Mouse (Mus musculus) MEL (cell line): Measurements from ENCODE around the gene Ints14. TPM values are rescaled to one million over a fixed set of nuclear protein-coding genes. Genes with fewer than 3 reads are reported as not detected.
A peak's percentile ranks its signal among the peaks of the same experiment; 100 is the strongest.

Experiments
- DNase-seq: peaks from one replicate; pipeline ENCODE4 v3.0.0; 2011; ENCODE audit warnings: low read depth, low spot score
- H3K27ac ChIP-seq: 2 replicates; pipeline ENCODE4 v1.5.1; 2012; ENCODE audit warnings: low read depth, mild to moderate bottlenecking, control low read depth, low read length, moderate library complexity; ENCODE audit not compliant: control insufficient read depth
- H3K27me3 ChIP-seq, 2 experiments: fragments of 150-350 bp in 1 of 2; sonication (generic) in 1 of 2; 2 replicates each; pipeline ENCODE4 v1.6.1; 2012; ENCODE audit warnings: low read length in 2 of 2, mild to moderate bottlenecking in 2 of 2, improper control_type of control experiment in 1 of 2, moderate library complexity in 1 of 2; ENCODE audit not compliant: insufficient read depth in 2 of 2, control insufficient read depth in 1 of 2
- H3K36me3 ChIP-seq, 2 experiments: 2 replicates each; pipeline ENCODE4 v1.6.1; 2012 to 2014; ENCODE audit warnings: low read length in 2 of 2, improper control_type of control experiment in 1 of 2, inconsistent platforms in 1 of 2, mild to moderate bottlenecking in 1 of 2; ENCODE audit not compliant: insufficient read depth in 2 of 2, control insufficient read depth in 1 of 2
- H3K4me1 ChIP-seq, 2 experiments: fragments of 150-350 bp in 1 of 2; sonication (generic) in 1 of 2; 2 replicates each; pipeline ENCODE4 v1.6.1; 2012; ENCODE audit warnings: low read length in 2 of 2, improper control_type of control experiment in 1 of 2, mild to moderate bottlenecking in 1 of 2; ENCODE audit not compliant: insufficient read depth in 2 of 2, control insufficient read depth in 1 of 2
- H3K4me3 ChIP-seq, 2 experiments: fragments of 150-350 bp in 1 of 2; sonication (generic) in 1 of 2; 2 replicates each; pipeline ENCODE4 v1.5.1; 2012; ENCODE audit warnings: low read depth in 2 of 2, low read length in 2 of 2, mild to moderate bottlenecking in 2 of 2, moderate library complexity in 2 of 2, control low read depth in 1 of 2, improper control_type of control experiment in 1 of 2; ENCODE audit not compliant: control insufficient read depth in 1 of 2, insufficient read depth in 1 of 2
- H3K79me2 ChIP-seq: 2 replicates; pipeline ENCODE4 v1.6.1; 2012; ENCODE audit warnings: mild to moderate bottlenecking, low read length, moderate library complexity; ENCODE audit not compliant: control insufficient read depth, poor library complexity, insufficient read depth
- H3K9ac ChIP-seq: 2 replicates; pipeline ENCODE4 v1.6.1; 2012; ENCODE audit warnings: low read depth, mild to moderate bottlenecking, control low read depth, low read length, moderate library complexity; ENCODE audit not compliant: control insufficient read depth, poor library complexity, severe bottlenecking
- H3K9me3 ChIP-seq: fragments of 150-350 bp; sonication (generic); replicated peaks from 2 replicates; pipeline ENCODE4 v1.6.1; 2012; ENCODE audit warnings: mild to moderate bottlenecking, low read length, improper control_type of control experiment, moderate library complexity; ENCODE audit not compliant: insufficient read depth
- BHLHE40 ChIP-seq: IDR thresholded peaks from 2 replicates; pipeline ENCODE4 v1.6.1; 2012; ENCODE audit warnings: low read depth, mild to moderate bottlenecking, inconsistent platforms, low read length, improper control_type of control experiment, borderline replicate concordance
- CHD1 ChIP-seq: IDR thresholded peaks from 2 replicates; pipeline ENCODE4 v1.6.1; 2012; ENCODE audit warnings: low read depth, mild to moderate bottlenecking, inconsistent platforms, low read length, improper control_type of control experiment
- CHD2 ChIP-seq: IDR thresholded peaks from 2 replicates; pipeline ENCODE4 v1.6.1; 2011; ENCODE audit warnings: low read length, improper control_type of control experiment
- CTCF ChIP-seq, 3 experiments: IDR thresholded peaks in 2 of 3; conservative IDR thresholded peaks in 1 of 3; 2 replicates each; pipeline ENCODE4 v1.5.1; 2011 to 2012; ENCODE audit warnings: low read length in 3 of 3, low read depth in 2 of 3, mild to moderate bottlenecking in 2 of 3, improper control_type of control experiment in 1 of 3, inconsistent platforms in 1 of 3, mixed read lengths in 1 of 3, moderate library complexity in 1 of 3; ENCODE audit not compliant: control insufficient read depth in 1 of 3, insufficient read depth in 1 of 3, poor library complexity in 1 of 3, severe bottlenecking in 1 of 3
- E2F4 ChIP-seq: IDR thresholded peaks from 2 replicates; pipeline ENCODE4 v1.6.1; 2011; ENCODE audit warnings: low read depth, low read length, improper control_type of control experiment, borderline replicate concordance
- ELF1 ChIP-seq: IDR thresholded peaks from 2 replicates; pipeline ENCODE4 v1.6.1; 2014; ENCODE audit warnings: low read depth, mild to moderate bottlenecking, inconsistent platforms, low read length, improper control_type of control experiment, moderate library complexity
- EP300 ChIP-seq, 2 experiments: IDR thresholded peaks; 2 replicates each; pipeline ENCODE4 v1.6.1; 2011; ENCODE audit warnings: improper control_type of control experiment in 2 of 2, low read length in 2 of 2, low read depth in 1 of 2, mild to moderate bottlenecking in 1 of 2
- ETS1 ChIP-seq: IDR thresholded peaks from 2 replicates; pipeline ENCODE4 v1.6.1; 2012; ENCODE audit warnings: low read depth, mild to moderate bottlenecking, inconsistent platforms, low read length, improper control_type of control experiment, moderate library complexity
- GATA1 ChIP-seq: IDR thresholded peaks from 2 replicates; pipeline ENCODE4 v1.6.1; 2011; ENCODE audit warnings: low read depth, low read length, improper control_type of control experiment
- HCFC1 ChIP-seq: IDR thresholded peaks from 2 replicates; pipeline ENCODE4 v1.6.1; 2012; ENCODE audit warnings: low read depth, mild to moderate bottlenecking, inconsistent platforms, low read length, improper control_type of control experiment, moderate library complexity
- JUND ChIP-seq: IDR thresholded peaks from 2 replicates; pipeline ENCODE4 v1.6.1; 2011; ENCODE audit warnings: low read depth, mild to moderate bottlenecking, improper control_type of control experiment, low read length
- KAT2A ChIP-seq: conservative IDR thresholded peaks from 2 replicates; pipeline ENCODE4 v1.6.1; 2012; ENCODE audit warnings: low read depth, low read length, improper control_type of control experiment, inconsistent platforms
- MAFK ChIP-seq: IDR thresholded peaks from 2 replicates; pipeline ENCODE4 v1.6.1; 2011; ENCODE audit warnings: low read depth, mild to moderate bottlenecking, low read length, improper control_type of control experiment, borderline replicate concordance
- MAX ChIP-seq: IDR thresholded peaks from 2 replicates; pipeline ENCODE4 v1.6.1; 2011; ENCODE audit warnings: low read length, improper control_type of control experiment
- MAZ ChIP-seq: IDR thresholded peaks from 2 replicates; pipeline ENCODE4 v1.6.1; 2012; ENCODE audit warnings: low read depth, mild to moderate bottlenecking, inconsistent platforms, low read length, improper control_type of control experiment
- MEF2A ChIP-seq: IDR thresholded peaks from 2 replicates; pipeline ENCODE4 v1.6.1; 2014; ENCODE audit warnings: low read depth, mild to moderate bottlenecking, inconsistent platforms, low read length, improper control_type of control experiment; ENCODE audit not compliant: poor library complexity, insufficient replicate concordance, severe bottlenecking; ENCODE audit errors: extremely low read depth
- MXI1 ChIP-seq: IDR thresholded peaks from 2 replicates; pipeline ENCODE4 v1.6.1; 2011; ENCODE audit warnings: mild to moderate bottlenecking, low read depth, low read length, improper control_type of control experiment
- MYB ChIP-seq: IDR thresholded peaks from 2 replicates; pipeline ENCODE4 v1.6.1; 2011; ENCODE audit warnings: mild to moderate bottlenecking, low read depth, low read length, improper control_type of control experiment
- MYC ChIP-seq: IDR thresholded peaks from 2 replicates; pipeline ENCODE4 v1.6.1; 2011; ENCODE audit warnings: low read depth, mild to moderate bottlenecking, low read length, improper control_type of control experiment, moderate library complexity
- NELFE ChIP-seq: IDR thresholded peaks from 2 replicates; pipeline ENCODE4 v1.6.1; 2011; ENCODE audit warnings: low read depth, low read length, improper control_type of control experiment
- NRF1 ChIP-seq: IDR thresholded peaks from 2 replicates; pipeline ENCODE4 v1.6.1; 2014; ENCODE audit warnings: low read depth, mild to moderate bottlenecking, inconsistent platforms, low read length, improper control_type of control experiment, moderate library complexity; ENCODE audit not compliant: poor library complexity, insufficient read depth, severe bottlenecking
- POLR2A ChIP-seq, 2 experiments: IDR thresholded peaks; 2 replicates each; pipeline ENCODE4 v1.6.1; 2011 to 2012; ENCODE audit warnings: low read length in 2 of 2, mild to moderate bottlenecking in 2 of 2, control low read depth in 1 of 2, improper control_type of control experiment in 1 of 2, low read depth in 1 of 2, moderate library complexity in 1 of 2; ENCODE audit not compliant: control insufficient read depth in 1 of 2, insufficient read depth in 1 of 2, poor library complexity in 1 of 2
- POLR2AphosphoS2 ChIP-seq: IDR thresholded peaks from 2 replicates; pipeline ENCODE4 v1.6.1; 2011; ENCODE audit warnings: low read length, improper control_type of control experiment
- POLR2AphosphoS5 ChIP-seq: IDR thresholded peaks from 2 replicates; pipeline ENCODE4 v1.6.1; 2012; ENCODE audit warnings: low read depth, borderline replicate concordance, mild to moderate bottlenecking, inconsistent platforms, low read length, moderate library complexity, mixed read lengths
- RCOR1 ChIP-seq: IDR thresholded peaks from 2 replicates; pipeline ENCODE4 v1.6.1; 2012; ENCODE audit warnings: low read depth, mild to moderate bottlenecking, inconsistent platforms, low read length, improper control_type of control experiment
- SIN3A ChIP-seq: IDR thresholded peaks from 2 replicates; pipeline ENCODE4 v1.6.1; 2012; ENCODE audit warnings: low read length, improper control_type of control experiment, inconsistent platforms
- SMC3 ChIP-seq: IDR thresholded peaks from 2 replicates; pipeline ENCODE4 v1.6.1; 2011; ENCODE audit warnings: low read depth, low read length, improper control_type of control experiment
- TAL1 ChIP-seq: IDR thresholded peaks from 2 replicates; pipeline ENCODE4 v1.6.1; 2012; ENCODE audit warnings: mild to moderate bottlenecking, inconsistent platforms, low read length, moderate library complexity, mixed read lengths
- TBP ChIP-seq: IDR thresholded peaks from 2 replicates; pipeline ENCODE4 v1.8.0; 2011; ENCODE audit warnings: low read depth, low read length, improper control_type of control experiment
- TCF12 ChIP-seq: IDR thresholded peaks from 2 replicates; pipeline ENCODE4 v1.6.1; 2014; ENCODE audit warnings: low read depth, mild to moderate bottlenecking, inconsistent platforms, low read length, improper control_type of control experiment, moderate library complexity
- UBTF ChIP-seq: IDR thresholded peaks from 2 replicates; pipeline ENCODE4 v1.6.1; 2012; ENCODE audit warnings: low read depth, mild to moderate bottlenecking, inconsistent platforms, low read length, improper control_type of control experiment, moderate library complexity, borderline replicate concordance; ENCODE audit not compliant: insufficient read depth
- USF1 ChIP-seq: IDR thresholded peaks from 2 replicates; pipeline ENCODE4 v1.6.1; 2014; ENCODE audit warnings: low read depth, mild to moderate bottlenecking, inconsistent platforms, low read length, improper control_type of control experiment, moderate library complexity
- ZC3H11A ChIP-seq: IDR thresholded peaks from 2 replicates; pipeline ENCODE4 v1.6.1; 2012; ENCODE audit warnings: low read depth, mild to moderate bottlenecking, inconsistent platforms, low read length, improper control_type of control experiment
- ZKSCAN1 ChIP-seq: IDR thresholded peaks from 2 replicates; pipeline ENCODE4 v1.6.1; 2012; ENCODE audit warnings: low read depth, mild to moderate bottlenecking, inconsistent platforms, low read length, improper control_type of control experiment, moderate library complexity
- ZMIZ1 ChIP-seq: IDR thresholded peaks from 2 replicates; pipeline ENCODE4 v1.6.1; 2012; ENCODE audit warnings: low read depth, mild to moderate bottlenecking, inconsistent platforms, low read length, improper control_type of control experiment, moderate library complexity
- polyA plus RNA-seq, 2 experiments: library from polyadenylated mRNA; stranded (reverse) in 1 of 2; unstranded in 1 of 2; fragments of >175 nt in 1 of 2; fragments of >200 nt in 1 of 2; gene quantifications; 2 replicates each; pipeline versions ENCODE4 v1.2.1 to v1.2.4; 2012; ENCODE audit warnings: low replicate concordance in 2 of 2, low read depth in 1 of 2; ENCODE audit not compliant: insufficient read length in 2 of 2, insufficient read depth in 1 of 2, missing spikeins in 1 of 2
- total RNA-seq: library from RNA; depleted of rRNA; stranded (reverse); fragments of 300-350 nt; gene quantifications from 2 replicates; pipeline ENCODE4 v1.2.3, GENCODE M21; 2012

Gene Ints14
- total and polyA plus RNA-seq, 3 experiments = 37.9 to 54.1 TPM; not detected in 1

GRCm38 (mm10) chr9:64937491-64937890, 23.2 kb upstream of the Ints14 start (continued):
- TF ChIP-seq USF1 = no peak
- TF ChIP-seq MEF2A = no peak
- no peak for TF ChIP-seq RCOR1
- no peak for TF ChIP-seq MYB

GRCm38 (mm10) chr9:64938535-64938934, 22.2 kb upstream of the Ints14 start:
- H3K27me3 ChIP-seq = no peaks in the 10 kb centered on the region
- H3K4me3 ChIP-seq = peak overlapping the region; percentile 47 to 50
- H3K9ac ChIP-seq = peak overlapping the region; percentile 55
- peaks cover 12 to 43% of the 10 kb centered on the region in 2 experiments; a peak in 3 of 4 replicates for H3K4me1 ChIP-seq
- H3K79me2 ChIP-seq = no peaks in the 10 kb centered on the region
- H3K36me3 ChIP-seq = peaks cover 0 to 16% of the 10 kb centered on the region in 2 experiments; a peak in 2 of 4 replicates
- no peaks in the 10 kb centered on the region for H3K9me3 ChIP-seq
- peak; percentile 87 for DNase-seq
- H3K27ac ChIP-seq = peak overlapping the region; percentile 76
- TF ChIP-seq NELFE (no peak; the same call in 1 of the 2 replicates), MAX (peak; percentile 76), TAL1 (peak; percentile 89), SIN3A (peak; percentile 76), TCF12 (peak; percentile 85), MXI1 (peak; percentile 90), NRF1 (no peak), KAT2A (no peak), MYB (no peak), JUND (no peak), CTCF (IDR thresholded peaks at IDR 0.05 in 2 of 3, conservative IDR thresholded peaks at IDR 0.05 in 1 of 3; ENCODE audit: control insufficient read depth in 1 of 3, insufficient read depth in 1 of 3, low read depth in 2 of 3, low read length in 3 of 3, poor library complexity in 1 of 3, severe bottlenecking in 1 of 3) (no peak), HCFC1 (no peak), MAZ (no peak), USF1 (peak; percentile 31; the same call in 1 of the 2 replicates), POLR2AphosphoS2 (no peak), SMC3 (peak; percentile 14), ZKSCAN1 (no peak), ELF1 (no peak), ZMIZ1 (no peak), MAFK (peak; percentile 43; the same call in 1 of the 2 replicates), TBP (no peak), POLR2A (IDR thresholded peaks at IDR 0.05; ENCODE audit: control insufficient read depth in 1 of 2, insufficient read depth in 1 of 2, low read depth in 1 of 2, low read length in 2 of 2, poor library complexity in 1 of 2) (no peak), MEF2A (peak; percentile 96), E2F4 (no peak), ETS1 (peak; percentile 89), EP300 (IDR thresholded peaks at IDR 0.05; ENCODE audit: low read depth in 1 of 2, low read length in 2 of 2) (peak; percentile 69 to 80; a peak in 3 of 4 replicates), CHD1 (peak; percentile 56; the same call in 1 of the 2 replicates), ZC3H11A (no peak), MYC (peak; percentile 72; the same call in 1 of the 2 replicates), GATA1 (peak; percentile 81), CHD2 (no peak), UBTF (no peak), RCOR1 (peak; percentile 55), BHLHE40 (peak; percentile 87), POLR2AphosphoS5 (no peak)
